Mouse (Mus musculus) frontal cortex, adult 2 months (tissue): Measurements from ENCODE around the gene Prokr2. TPM values are rescaled to one million over a fixed set of nuclear protein-coding genes. Genes with fewer than 3 reads are reported as not detected.
A peak's percentile ranks its signal among the peaks of the same experiment; 100 is the strongest.

ENCODE experiments used
- DNase-seq, 2 experiments: peaks; one replicate each; pipeline ENCODE4 v3.0.0; 2022; ENCODE audit warnings: low spot score in 1 of 2; ENCODE audit errors: extremely low spot score in 1 of 2
- polyA plus RNA-seq: library from polyadenylated mRNA; depleted of rRNA; stranded (reverse); fragments of >200 nt; gene quantifications from 2 replicates; pipeline ENCODE4 v1.2.3, GENCODE M21; 2012; rRNA removed

Gene Prokr2
- 6.7 and 7.1 TPM in 2 replicates for polyA plus RNA-seq

GRCm38 (mm10) chr2:132385194-132385838 lies at the start of gene Prokr2:
TSS of gene Prokr2 (minus strand) at chr2:132385447.
- DNase-seq: no peak

GRCm38 (mm10) chr2:132427160-132427941 lies 42.1 kb upstream of the Prokr2 start:
- no peak for DNase-seq

DNA sequence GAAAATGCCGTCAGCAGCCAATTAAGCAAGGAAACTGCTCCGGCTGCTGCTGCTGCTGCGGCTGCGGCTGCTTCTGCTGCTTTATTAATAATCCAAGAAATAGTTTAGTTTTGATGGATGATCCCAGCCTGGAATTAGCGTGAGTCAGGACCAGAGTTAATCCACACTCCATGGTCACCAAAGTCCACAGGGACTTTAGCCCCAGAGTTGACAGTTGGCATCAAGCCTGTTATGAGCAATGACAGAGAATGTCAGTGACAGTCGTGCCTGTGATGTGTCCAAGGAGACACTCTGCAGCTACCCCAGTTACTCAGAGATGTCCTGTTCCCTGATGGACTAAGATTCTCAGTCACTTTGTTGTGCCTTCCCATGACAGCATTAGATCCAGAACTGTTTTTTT lies 40.3 kb upstream of the Prokr2 start:
- no peak for DNase-seq

- no peak for DNase-seq
Measured at GRCm38 (mm10) chr2:132423411-132424047, 38.3 kb upstream of the Prokr2 start.

DNA sequence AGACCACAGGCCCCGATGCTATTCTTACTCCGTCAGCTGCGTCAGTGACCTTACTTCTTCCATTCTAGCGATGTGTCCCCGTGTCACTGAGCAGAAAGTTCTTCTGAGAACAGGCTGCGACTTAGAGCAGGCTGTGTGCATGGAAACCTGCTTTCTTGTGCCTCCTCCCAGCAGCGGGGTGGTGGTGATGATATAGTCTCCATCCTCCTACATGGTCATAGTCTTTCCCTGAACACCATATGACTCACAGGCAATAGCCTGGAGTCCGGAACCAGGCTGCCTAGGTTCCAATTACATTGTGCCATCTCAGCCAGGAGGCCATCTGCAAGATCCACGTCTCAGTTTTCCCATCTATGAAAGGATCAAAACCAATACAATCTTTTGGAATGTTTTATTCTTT lies 37.6 kb upstream of the Prokr2 start:
- DNase-seq: peak; percentile 8 to 13

- no peak for DNase-seq
Measured at GRCm38 (mm10) chr2:132418414-132418813, 33.2 kb upstream of the Prokr2 start.

- DNase-seq: no peak
Measured at GRCm38 (mm10) chr2:132410126-132410525, 24.9 kb upstream of the Prokr2 start.

- peak in 1 of 2 experiments; percentile 25 for DNase-seq
Measured at GRCm38 (mm10) chr2:132398136-132398535, 12.9 kb upstream of the Prokr2 start.

DNA sequence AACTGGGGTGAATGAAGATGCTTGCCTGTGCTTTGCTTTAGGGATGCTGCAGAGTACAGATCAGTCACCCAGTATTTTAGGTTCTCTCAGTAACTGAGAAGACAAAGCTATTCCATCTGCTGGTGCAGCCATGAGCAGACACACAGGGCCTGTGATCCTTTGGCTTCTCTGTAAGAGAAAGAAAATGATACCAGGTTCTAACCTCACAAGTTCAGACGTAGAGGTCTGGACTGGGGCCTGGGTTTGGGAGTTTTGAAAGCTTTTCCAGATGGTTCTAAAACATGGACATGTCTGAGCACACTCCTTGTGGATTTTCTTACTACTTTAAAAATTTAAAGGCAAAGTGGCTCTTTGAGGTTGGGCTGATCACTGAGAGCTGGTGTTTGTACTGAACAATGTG lies 10.5 kb upstream of the Prokr2 start:
- no peak for DNase-seq

DNA sequence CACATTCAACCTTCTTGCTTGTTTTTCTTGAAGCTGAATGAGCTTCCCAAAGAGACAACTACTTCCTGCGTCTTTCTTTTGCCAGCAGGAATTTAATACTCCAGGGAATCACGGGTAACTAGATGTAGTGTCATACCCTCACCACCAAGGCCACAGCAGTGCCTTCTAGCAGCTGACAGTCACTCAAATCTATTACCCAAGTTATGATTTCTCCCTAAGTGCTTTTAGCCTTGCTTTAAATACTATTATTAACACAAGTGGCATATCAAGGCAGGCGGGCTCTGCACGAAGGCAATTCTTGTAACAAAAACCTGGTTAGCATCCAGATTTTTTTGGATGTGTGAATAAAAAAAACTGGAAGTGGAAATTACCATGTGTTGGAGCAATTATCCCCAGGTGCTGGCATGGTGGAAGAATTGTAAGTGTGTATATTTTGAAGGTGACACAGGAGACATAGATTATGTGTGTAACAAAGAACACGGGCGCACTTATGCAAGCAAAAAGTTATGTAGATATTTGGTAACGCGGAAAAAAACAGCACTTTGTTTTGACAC lies 5.4 kb upstream of the Prokr2 start:
- no peak for DNase-seq

GRCm38 (mm10) chr2:132389562-132389961 lies 4.3 kb upstream of the Prokr2 start:
- DNase-seq: peak in 1 of 2 experiments; percentile 27

DNA sequence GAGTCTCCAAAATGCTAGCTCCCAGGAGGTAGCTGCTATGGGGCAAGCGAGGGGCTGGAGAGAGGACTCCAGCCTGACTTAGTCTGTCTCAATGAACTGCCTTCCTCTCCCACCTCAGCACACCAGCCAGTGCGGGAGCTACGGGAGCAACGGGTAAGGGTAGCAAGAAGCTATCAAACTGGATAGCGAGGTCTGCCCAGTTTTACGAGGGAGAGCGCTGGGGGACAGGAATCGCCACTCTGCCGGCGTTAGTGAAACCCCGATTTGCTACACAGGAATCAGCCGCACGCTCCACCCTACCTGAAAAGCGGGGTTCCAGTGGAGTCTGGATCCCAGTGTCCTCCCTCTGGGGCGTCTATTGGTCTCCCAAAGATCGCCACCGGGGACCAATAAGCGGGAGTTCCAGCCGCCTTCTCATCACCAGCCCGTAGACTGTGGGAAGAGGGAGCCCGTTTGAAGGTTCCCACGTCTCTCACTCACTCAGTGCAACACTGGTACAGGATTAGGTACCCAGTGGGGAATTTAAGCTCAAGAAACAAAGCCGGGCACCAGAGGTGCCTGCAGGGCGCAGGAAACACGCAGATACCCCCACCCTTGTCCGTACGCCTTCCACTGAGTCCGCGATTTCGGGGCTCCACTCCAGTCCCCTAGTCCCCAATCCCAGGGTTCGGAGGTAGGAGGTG lies 595 bp downstream of the Prokr2 start:
- no peak for DNase-seq

GRCm38 (mm10) chr2:132382308-132382707 lies 2.9 kb downstream of the Prokr2 start:
- no peak for DNase-seq

DNA sequence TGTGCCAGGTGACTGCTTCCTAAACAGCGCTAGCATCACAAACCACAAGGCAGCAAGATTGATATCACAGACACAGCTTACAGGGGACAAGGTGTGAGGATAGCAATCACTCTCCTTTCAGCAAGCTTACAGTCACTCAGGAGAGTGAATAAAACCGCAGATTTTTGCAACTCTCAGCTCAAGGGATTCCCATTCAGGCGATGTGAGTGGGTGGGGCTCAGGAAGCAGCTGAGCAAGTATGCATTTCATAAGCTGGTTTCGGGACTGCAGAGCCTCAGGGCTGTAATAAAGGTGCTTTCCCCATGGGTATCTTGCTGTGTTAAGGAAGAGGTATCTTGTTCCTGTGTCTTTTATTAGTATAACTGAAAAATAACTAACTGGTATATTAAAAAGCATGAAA lies 5.6 kb downstream of the Prokr2 start:
- peak in 1 of 2 experiments; percentile 55 for DNase-seq

DNA sequence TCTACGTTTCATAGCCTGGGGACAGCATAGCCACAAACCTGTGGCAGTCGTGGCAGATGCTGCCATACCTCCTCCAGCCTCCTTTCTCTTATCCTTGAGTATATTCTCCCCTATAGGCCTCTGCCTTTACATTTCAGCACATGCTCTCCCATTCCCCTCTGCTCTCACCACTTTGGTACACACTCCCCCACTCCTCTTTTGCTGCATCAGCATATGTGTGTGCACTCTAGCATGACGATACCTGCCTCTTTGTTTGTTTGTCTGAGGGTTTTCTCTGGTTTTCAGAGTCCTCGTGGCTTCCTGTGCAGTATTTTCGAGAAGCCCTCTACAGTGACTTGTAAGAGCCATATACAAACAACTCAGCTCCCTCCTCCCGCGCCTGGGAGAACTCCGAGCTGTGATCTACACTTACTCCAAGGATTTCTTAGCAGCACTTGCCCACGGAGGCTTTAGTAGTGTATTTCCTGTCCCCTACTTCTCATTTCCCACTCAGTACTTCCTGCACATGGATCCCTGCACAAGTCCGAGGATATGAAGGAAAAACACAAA lies 6.6 kb downstream of the Prokr2 start:
- peak in 1 of 2 experiments; percentile 33 for DNase-seq

DNA sequence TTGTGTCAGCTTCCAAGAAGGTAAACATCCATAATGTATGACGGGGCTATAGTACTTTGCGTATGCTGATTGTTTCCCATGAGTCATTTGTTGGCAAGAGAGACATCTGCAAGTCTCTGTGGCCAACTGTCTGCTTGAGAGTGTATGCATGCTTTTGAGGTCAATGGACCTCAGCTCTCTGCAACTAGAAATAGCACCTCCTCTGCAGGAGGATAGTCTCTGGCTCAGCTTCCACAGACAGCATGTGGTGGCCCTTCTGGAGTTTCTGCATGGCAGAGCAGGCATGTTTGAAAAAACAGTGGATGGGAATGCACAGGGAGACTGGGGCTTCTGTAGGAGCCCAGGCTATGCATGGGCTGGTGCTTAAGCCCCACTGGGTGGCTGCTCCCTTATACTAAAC lies 7.8 kb downstream of the Prokr2 start:
- peak; percentile 22 to 55 for DNase-seq

GRCm38 (mm10) chr2:132375721-132376120 lies 9.5 kb downstream of the Prokr2 start:
- no peak for DNase-seq

DNA sequence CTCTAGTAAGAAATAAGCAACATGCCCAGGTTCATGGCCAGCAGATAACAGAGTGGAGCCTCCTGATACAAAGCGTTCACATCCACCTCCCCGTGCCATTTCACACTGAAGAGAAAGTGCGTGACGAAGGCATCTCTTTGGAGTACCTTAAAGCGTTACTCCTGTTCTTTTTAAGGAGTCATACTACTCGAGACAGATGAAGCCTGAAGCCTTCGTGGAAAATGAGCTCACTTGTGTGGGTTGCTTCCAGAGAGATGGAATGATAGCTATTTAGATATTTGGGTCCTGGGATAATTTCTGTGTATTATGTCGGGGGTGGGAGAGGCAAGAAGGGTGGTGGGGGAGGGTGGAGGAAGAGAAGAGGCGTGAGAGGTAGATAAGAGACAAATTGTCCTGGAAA lies 10.1 kb downstream of the Prokr2 start:
- no peak for DNase-seq

DNA sequence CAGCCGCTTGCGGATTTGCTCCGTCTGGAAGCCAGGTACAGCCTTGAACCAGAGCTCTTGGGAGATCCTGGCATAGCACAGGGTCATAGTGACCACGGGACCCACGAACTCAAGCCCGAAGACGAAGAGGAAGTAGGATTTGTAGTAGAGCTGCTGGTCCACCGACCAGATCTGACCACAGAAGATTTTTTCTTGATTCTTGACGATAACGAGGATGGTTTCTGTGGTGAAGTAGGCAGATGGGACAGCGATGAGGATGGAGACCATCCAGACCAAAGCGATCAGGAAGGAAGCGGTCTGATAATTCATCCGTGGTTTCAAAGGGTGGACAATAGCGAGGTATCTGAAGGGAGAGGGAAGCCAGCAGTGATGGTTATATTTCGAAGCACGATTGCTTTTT lies 11.5 kb downstream of the Prokr2 start:
- no peak for DNase-seq

- DNase-seq: no peak
Measured at GRCm38 (mm10) chr2:132368433-132368832, 16.8 kb downstream of the Prokr2 start.
